Mouse (Mus musculus) midbrain, embryonic 11.5 days (tissue): ENCODE data around the gene Hoxc12. TPM values are rescaled to one million over a fixed set of nuclear protein-coding genes. Genes with fewer than 3 reads are reported as not detected.
A peak's percentile ranks its signal among the peaks of the same experiment; 100 is the strongest.

Experiments
- ATAC-seq: fragments of 200-750 bp; cut with Nextera tagmentation; 2 replicates; pipeline ENCODE4 v1.8.0; 2017; ENCODE audit warnings: moderate TSS enrichment, moderate library complexity; ENCODE audit not compliant: low FRiP score
- DNase-seq: peaks from one replicate; pipeline ENCODE4 v3.0.0; 2015; ENCODE audit warnings: low spot score; ENCODE audit errors: missing footprints
- H3K27ac ChIP-seq: fragments of 300-500 bp; sonication (generic); 2 replicates; pipeline ENCODE4 v1.5.1; 2014; ENCODE audit warnings: low read depth, low read length
- H3K27me3 ChIP-seq: fragments of 300-500 bp; sonication (generic); 2 replicates; pipeline ENCODE4 v1.6.1; 2014; ENCODE audit warnings: mild to moderate bottlenecking, low read length, moderate library complexity, mixed read lengths; ENCODE audit not compliant: control insufficient read depth, insufficient read depth
- H3K36me3 ChIP-seq: fragments of 300-500 bp; sonication (generic); 2 replicates; pipeline ENCODE4 v1.6.1; 2014; ENCODE audit warnings: mild to moderate bottlenecking, low read length, moderate library complexity, mixed read lengths; ENCODE audit not compliant: control insufficient read depth, insufficient read depth
- H3K4me1 ChIP-seq: fragments of 300-500 bp; sonication (generic); 2 replicates; pipeline ENCODE4 v1.6.1; 2014; ENCODE audit warnings: low read length; ENCODE audit not compliant: control insufficient read depth, insufficient read depth
- H3K4me2 ChIP-seq: fragments of 300-500 bp; sonication (generic); 2 replicates; pipeline ENCODE4 v1.6.1; 2014; ENCODE audit warnings: mild to moderate bottlenecking, moderate library complexity
- H3K4me3 ChIP-seq: fragments of 300-500 bp; sonication (generic); 2 replicates; pipeline ENCODE4 v1.5.1; 2014; ENCODE audit warnings: low read depth, low read length
- H3K9ac ChIP-seq: fragments of 300-500 bp; sonication (generic); 2 replicates; pipeline ENCODE4 v1.6.1; 2014; ENCODE audit warnings: low read length
- H3K9me3 ChIP-seq: fragments of 300-500 bp; sonication (generic); 2 replicates; pipeline ENCODE4 v1.6.1; 2016; ENCODE audit warnings: low read length; ENCODE audit not compliant: control insufficient read depth
- WGBS: fragments of 180-500 bp; shearing (Covaris S2); extraction: QIAGEN DNeasy Blood & Tissue Kit; methylation state at CpG from one replicate; pipeline ENCODE4 v1.1.7; 2014; 5-methylcytosine and 5-hydroxymethylcytosine counted together
- microRNA-seq: library from miRNA; unstranded; fragments of <30 nt; microRNA quantifications from one replicate; pipeline ENCODE4, GENCODE M21; 2017
- polyA plus RNA-seq: library from polyadenylated mRNA; unstranded; fragments of >200 nt; fragmentation: Nextera tagmentation; extraction: Ambion mirVana; gene quantifications from 2 replicates; pipeline ENCODE4 v1.2.1, GENCODE M21; 2014

The Hoxc12 gene
- polyA plus RNA-seq, 1 experiment from 2014 or later, result not detected

DNA sequence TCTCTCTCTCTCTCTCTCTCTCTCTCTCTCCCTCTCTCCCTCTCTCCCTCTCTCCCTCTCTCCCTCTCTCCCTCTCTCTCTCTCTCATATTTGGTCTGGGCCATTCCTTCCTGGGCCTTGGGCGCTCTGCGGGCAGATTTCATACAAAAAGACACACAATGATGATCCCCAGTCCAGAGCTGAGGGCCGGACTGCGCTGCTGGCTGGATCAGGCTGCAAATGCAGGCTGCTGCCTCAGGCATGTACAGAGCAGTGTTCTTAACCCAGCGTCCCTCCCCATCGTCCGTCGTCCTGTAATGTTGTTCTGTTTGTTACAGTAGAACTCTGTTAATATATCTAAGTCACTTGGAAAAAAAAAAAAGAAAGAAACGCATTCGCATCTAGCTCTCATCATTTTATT is 48.0 kb downstream of the Hoxc12 start:
- no peak overlapping the region for H3K4me2 ChIP-seq
- WGBS, result 0% methylated on average over 10 of the region's 10 CpGs
- peaks cover 100% of the 10 kb centered on the region for H3K27me3 ChIP-seq
- no peak overlapping the region for H3K9ac ChIP-seq
- no peak overlapping the region for H3K4me3 ChIP-seq
- H3K36me3 ChIP-seq, result no peaks in the 10 kb centered on the region
- H3K4me1 ChIP-seq, result peaks cover 5% of the 10 kb centered on the region; the same call in 1 of the 2 replicates
- DNase-seq, result no peak
- no peak for ATAC-seq
- H3K27ac ChIP-seq, result no peak overlapping the region
- H3K9me3 ChIP-seq, result no peaks in the 10 kb centered on the region

DNA sequence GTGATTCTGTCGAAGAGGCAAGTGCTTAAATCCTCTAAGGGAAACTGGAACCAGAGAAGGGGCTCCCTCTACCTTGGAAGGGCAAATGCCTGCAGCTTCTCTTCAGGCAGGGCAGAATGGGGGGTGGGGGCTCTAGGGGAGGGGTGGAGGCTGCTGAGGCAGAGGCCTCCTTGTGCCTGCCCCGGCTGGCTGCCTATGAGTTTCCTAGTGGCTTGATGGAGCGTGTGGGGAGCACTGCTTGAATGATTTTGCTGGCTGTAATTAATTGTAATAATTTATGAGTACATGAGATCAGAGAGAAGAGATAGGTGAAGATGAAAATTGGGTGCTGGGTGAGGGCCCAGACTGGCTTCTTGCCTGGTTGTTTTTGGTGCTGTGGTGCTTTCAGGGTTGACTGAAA is 48.4 kb downstream of the Hoxc12 start:
- Histone ChIP-seq H3K9ac (no peak overlapping the region), H3K4me3 (no peak overlapping the region), H3K36me3 (no peaks in the 10 kb centered on the region), H3K27me3 (peaks cover 100% of the 10 kb centered on the region), H3K4me1 (peaks cover 5% of the 10 kb centered on the region; the same call in 1 of the 2 replicates), H3K9me3 (no peaks in the 10 kb centered on the region), H3K27ac (no peak overlapping the region), H3K4me2 (no peak overlapping the region)
- 1% methylated on average over 3 of the region's 3 CpGs for whole genome bisulfite sequencing
- no peak for DNase-seq
- no peak for ATAC-seq

DNA sequence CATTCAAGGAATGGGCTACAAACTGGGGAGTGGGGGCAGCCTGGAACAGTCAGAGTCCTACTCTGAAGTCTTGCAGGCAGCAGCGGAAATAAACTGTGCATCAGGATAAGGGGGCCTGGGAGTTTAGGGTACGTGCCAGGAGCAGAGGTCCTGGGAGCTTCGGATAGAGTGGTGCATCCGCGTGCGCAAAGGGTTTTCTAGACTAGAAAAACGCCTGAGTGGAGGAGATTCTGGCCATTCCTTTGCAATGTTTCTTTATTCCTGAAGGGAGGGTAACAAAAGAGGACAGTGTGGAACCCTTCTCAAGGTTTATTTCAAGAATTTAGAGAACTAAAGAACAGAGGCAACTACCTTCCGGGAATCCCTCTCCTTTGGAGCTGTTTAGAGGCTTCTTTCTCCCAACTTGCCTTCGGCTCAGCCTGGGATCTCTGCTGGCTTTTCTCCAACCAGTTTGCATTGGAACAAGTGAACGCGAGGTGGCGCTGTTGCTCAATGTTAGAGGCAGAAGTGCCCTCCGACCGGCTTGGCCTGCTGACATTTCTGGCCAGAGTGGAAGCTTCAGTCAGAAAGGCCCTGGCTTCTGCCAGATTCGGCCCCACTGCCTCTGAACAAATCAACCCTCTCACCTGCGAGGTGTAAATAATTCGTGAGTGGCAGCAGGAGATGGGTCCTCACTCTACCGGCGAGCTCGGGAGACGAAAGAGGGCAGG is 50.7 kb downstream of the Hoxc12 start:
- H3K27me3 ChIP-seq, result peaks cover 100% of the 10 kb centered on the region
- H3K9ac ChIP-seq, result no peak overlapping the region
- DNase-seq, result peak; percentile 92
- no peak overlapping the region for H3K4me2 ChIP-seq
- H3K4me1 ChIP-seq, result no peaks in the 10 kb centered on the region
- no peaks in the 10 kb centered on the region for H3K36me3 ChIP-seq
- no peak overlapping the region for H3K27ac ChIP-seq
- H3K9me3 ChIP-seq, result no peaks in the 10 kb centered on the region
- peak; percentile 72 for ATAC-seq
- WGBS, result 3% methylated on average over 21 of the region's 21 CpGs
- H3K4me3 ChIP-seq, result no peak overlapping the region

DNA sequence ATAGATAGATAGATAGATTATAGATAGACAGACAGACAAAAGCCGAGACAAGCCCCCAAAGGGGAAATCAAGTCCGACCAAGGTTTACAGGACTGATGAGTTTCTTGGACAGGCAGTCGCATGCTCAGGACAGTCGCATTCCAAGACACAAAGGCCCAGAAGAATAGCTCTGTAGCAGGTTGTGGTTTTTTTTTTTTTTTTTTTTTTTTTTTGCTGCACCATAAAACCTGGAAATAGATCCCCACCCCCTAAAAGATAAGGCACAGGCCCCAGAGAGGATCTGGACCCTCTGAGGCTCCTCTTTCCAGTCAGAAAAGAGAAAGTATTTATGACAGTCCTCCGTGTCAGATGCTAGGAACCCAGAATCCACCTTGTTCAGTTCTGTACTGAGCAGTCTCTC is 51.5 kb downstream of the Hoxc12 start:
- Histone ChIP-seq H3K4me2 (no peak overlapping the region), H3K4me3 (no peak overlapping the region), H3K9ac (no peak overlapping the region), H3K27ac (no peak overlapping the region), H3K27me3 (peaks cover 100% of the 10 kb centered on the region), H3K36me3 (no peaks in the 10 kb centered on the region), H3K4me1 (no peaks in the 10 kb centered on the region), H3K9me3 (no peaks in the 10 kb centered on the region)
- 9% methylated on average over 5 of the region's 5 CpGs for WGBS
- ATAC-seq (no peak), DNase-seq (no peak)

Small RNAs within 50 kb of the gene (microRNA-seq; reads per million reads assigned to microRNA genes)
- not detected for gene Mir196a-2

Other genes starting within 250 kb of the Hoxc12 start
- 27.5 and 28.3 TPM in 2 replicates for gene Calcoco1, start 214.6 kb upstream of the Hoxc12 start, polyA plus RNA-seq
- 0.11 and 0.15 TPM in 2 replicates for gene Hoxc13, start 15.7 kb upstream of the Hoxc12 start, polyA plus RNA-seq
- not detected in 2 replicates for gene Hoxc11, start 17.7 kb downstream of the Hoxc12 start, polyA plus RNA-seq
- not detected in 2 replicates for gene Hoxc10, start 30.0 kb downstream of the Hoxc12 start, polyA plus RNA-seq
- not detected in 2 replicates for gene Hoxc5, start 30.7 kb downstream of the Hoxc12 start, polyA plus RNA-seq
- gene Hoxc9, start 39.7 kb downstream of the Hoxc12 start, polyA plus RNA-seq, result not detected in 2 replicates
- gene Hoxc8, start 53.9 kb downstream of the Hoxc12 start, polyA plus RNA-seq, result not detected in 2 replicates
- not detected in 2 replicates for gene Hoxc6, start 61.5 kb downstream of the Hoxc12 start, polyA plus RNA-seq
- not detected in 2 replicates for gene Hoxc4, start 82.2 kb downstream of the Hoxc12 start, polyA plus RNA-seq
- gene Smug1, start 230.3 kb downstream of the Hoxc12 start, polyA plus RNA-seq, result 26.5 and 27.2 TPM in 2 replicates